Mouse (Mus musculus): ENCODE data around the gene Clec2g. TPM values are rescaled to one million over a fixed set of nuclear protein-coding genes. Genes with fewer than 3 reads are reported as not detected.

Clec2g gene
- total and polyA plus RNA-seq, 3 experiments, result 0.04 TPM; not detected in 2

DNA sequence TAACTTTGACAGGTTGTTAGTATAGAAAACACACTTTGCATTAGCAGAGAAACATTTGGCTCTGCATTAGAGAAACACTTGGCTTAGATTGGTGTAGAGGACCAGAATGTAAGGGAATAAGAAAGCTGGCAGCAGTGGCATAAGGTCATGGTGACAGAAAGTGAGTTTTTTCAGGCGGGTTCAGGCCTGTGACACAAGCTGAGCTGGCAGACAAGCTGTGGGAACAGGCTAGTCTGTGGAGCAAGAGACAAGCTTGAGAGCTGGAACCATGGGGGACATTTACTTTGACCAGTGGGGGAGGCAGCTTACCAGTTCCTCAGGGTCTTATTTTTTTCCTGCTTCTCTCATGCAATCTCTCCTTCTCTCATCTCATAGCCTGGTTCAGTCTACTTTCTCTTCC lies 78.8 kb downstream of the Clec2g start:
- DNase-seq (ENCODE audit: low read depth, low spot score), result peak; percentile 47
- H3K36me3 ChIP-seq (ENCODE audit: control insufficient read depth in 1 of 2, insufficient read depth in 2 of 2, low read length in 2 of 2), result peaks cover 49 to 50% of the 10 kb centered on the region in 2 experiments
- H3K9ac ChIP-seq (ENCODE audit: control insufficient read depth, low read depth, low read length, poor library complexity, severe bottlenecking), result peak overlapping the region; percentile 65
- peak overlapping the region; percentile 19 to 25; a peak in 1 of 4 replicates for H3K4me3 ChIP-seq (ENCODE audit: control insufficient read depth in 1 of 2, insufficient read depth in 1 of 2, low read depth in 2 of 2, low read length in 2 of 2)
- no peaks in the 10 kb centered on the region for H3K27me3 ChIP-seq (ENCODE audit: control insufficient read depth in 1 of 2, insufficient read depth in 2 of 2, low read length in 2 of 2)
- peaks cover 47% of the 10 kb centered on the region for H3K79me2 ChIP-seq (ENCODE audit: control insufficient read depth, insufficient read depth, low read length, poor library complexity)
- peaks cover 0 to 18% of the 10 kb centered on the region in 2 experiments; a peak in 3 of 4 replicates for H3K4me1 ChIP-seq (ENCODE audit: control insufficient read depth in 1 of 2, insufficient read depth in 2 of 2, low read length in 2 of 2)
- no peaks in the 10 kb centered on the region for H3K9me3 ChIP-seq (replicated peaks; ENCODE audit: insufficient read depth, low read length)
- peak overlapping the region; percentile 40 for H3K27ac ChIP-seq (ENCODE audit: control insufficient read depth, low read depth, low read length)
- TF ChIP-seq POLR2AphosphoS2 (IDR thresholded peaks at IDR 0.05; ENCODE audit: low read length) (peak; percentile 50), POLR2A (IDR thresholded peaks at IDR 0.05; ENCODE audit: control insufficient read depth in 1 of 2, insufficient read depth in 1 of 2, low read depth in 1 of 2, low read length in 2 of 2, poor library complexity in 1 of 2) (peak in 1 of 2 experiments; percentile 77; a peak in 2 of 4 replicates), SMC3 (IDR thresholded peaks at IDR 0.05; ENCODE audit: low read depth, low read length) (0 out of 2 replicates have a peak, but pooled peaks have one; percentile 0), MYB (IDR thresholded peaks at IDR 0.05; ENCODE audit: low read depth, low read length) (0 out of 2 replicates have a peak, but pooled peaks have one; percentile 9), GATA1 (IDR thresholded peaks at IDR 0.05; ENCODE audit: low read depth, low read length) (no peak)

DNA sequence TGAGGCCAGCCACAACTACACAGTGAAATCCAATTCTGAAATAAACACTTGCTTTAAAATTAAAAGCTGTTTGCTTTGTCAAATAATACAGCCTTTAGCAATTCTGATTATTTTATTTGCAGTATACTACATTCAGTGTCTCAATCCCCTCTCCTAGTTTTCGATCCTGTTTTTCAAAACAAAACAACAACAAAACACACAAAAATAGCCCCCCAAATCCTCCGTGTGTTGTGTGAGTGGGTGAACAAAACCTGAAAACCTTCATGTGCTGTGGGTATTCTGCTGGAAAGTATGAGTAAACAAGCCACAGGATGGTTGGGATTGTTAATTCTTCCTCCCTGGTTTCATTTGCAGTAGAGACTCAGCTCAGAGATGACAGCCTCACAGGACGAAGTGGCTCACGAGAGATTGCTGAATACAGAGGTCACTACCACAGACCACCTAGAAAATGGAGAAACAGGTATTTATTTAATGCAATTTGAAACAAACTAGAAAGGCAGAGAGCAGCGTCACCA lies 79.6 kb downstream of the Clec2g start:
- no peaks in the 10 kb centered on the region for H3K9me3 ChIP-seq (replicated peaks; ENCODE audit: insufficient read depth, low read length)
- TF ChIP-seq MYC (IDR thresholded peaks at IDR 0.05; ENCODE audit: low read depth, low read length) (0 out of 2 replicates have a peak, but pooled peaks have one; percentile 36), ZMIZ1 (IDR thresholded peaks at IDR 0.05; ENCODE audit: low read depth, low read length) (peak; percentile 63; the same call in 1 of the 2 replicates), RCOR1 (IDR thresholded peaks at IDR 0.05; ENCODE audit: low read depth, low read length) (0 out of 2 replicates have a peak, but pooled peaks have one; percentile 5), ETS1 (IDR thresholded peaks at IDR 0.05; ENCODE audit: low read depth, low read length) (0 out of 2 replicates have a peak, but pooled peaks have one; percentile 11), SIN3A (IDR thresholded peaks at IDR 0.05; ENCODE audit: low read length) (0 out of 2 replicates have a peak, but pooled peaks have one; percentile 19), MEF2A (IDR thresholded peaks at IDR 0.05; ENCODE audit: extremely low read depth, insufficient replicate concordance, low read depth, low read length, poor library complexity, severe bottlenecking) (no peak), POLR2AphosphoS2 (IDR thresholded peaks at IDR 0.05; ENCODE audit: low read length) (peak; percentile 83; the same call in 1 of the 2 replicates), CHD1 (IDR thresholded peaks at IDR 0.05; ENCODE audit: low read depth, low read length) (peak; percentile 89; the same call in 1 of the 2 replicates), MYB (IDR thresholded peaks at IDR 0.05; ENCODE audit: low read depth, low read length) (no peak; the same call in 1 of the 2 replicates)
- H3K27me3 ChIP-seq (ENCODE audit: control insufficient read depth in 1 of 2, insufficient read depth in 2 of 2, low read length in 2 of 2), result no peaks in the 10 kb centered on the region
- H3K4me1 ChIP-seq (ENCODE audit: control insufficient read depth in 1 of 2, insufficient read depth in 2 of 2, low read length in 2 of 2), result peaks cover 0 to 18% of the 10 kb centered on the region in 2 experiments; a peak in 3 of 4 replicates
- peak overlapping the region; percentile 65 for H3K9ac ChIP-seq (ENCODE audit: control insufficient read depth, low read depth, low read length, poor library complexity, severe bottlenecking)
- peaks cover 45% of the 10 kb centered on the region for H3K79me2 ChIP-seq (ENCODE audit: control insufficient read depth, insufficient read depth, low read length, poor library complexity)
- peaks cover 48 to 57% of the 10 kb centered on the region in 2 experiments for H3K36me3 ChIP-seq (ENCODE audit: control insufficient read depth in 1 of 2, insufficient read depth in 2 of 2, low read length in 2 of 2)
- no peak overlapping the region for H3K4me3 ChIP-seq (ENCODE audit: control insufficient read depth in 1 of 2, insufficient read depth in 1 of 2, low read depth in 2 of 2, low read length in 2 of 2)
- DNase-seq (ENCODE audit: low read depth, low spot score), result peak; percentile 48
- peak overlapping the region; percentile 45; the same call in 1 of the 2 replicates for H3K27ac ChIP-seq (ENCODE audit: control insufficient read depth, low read depth, low read length)

DNA sequence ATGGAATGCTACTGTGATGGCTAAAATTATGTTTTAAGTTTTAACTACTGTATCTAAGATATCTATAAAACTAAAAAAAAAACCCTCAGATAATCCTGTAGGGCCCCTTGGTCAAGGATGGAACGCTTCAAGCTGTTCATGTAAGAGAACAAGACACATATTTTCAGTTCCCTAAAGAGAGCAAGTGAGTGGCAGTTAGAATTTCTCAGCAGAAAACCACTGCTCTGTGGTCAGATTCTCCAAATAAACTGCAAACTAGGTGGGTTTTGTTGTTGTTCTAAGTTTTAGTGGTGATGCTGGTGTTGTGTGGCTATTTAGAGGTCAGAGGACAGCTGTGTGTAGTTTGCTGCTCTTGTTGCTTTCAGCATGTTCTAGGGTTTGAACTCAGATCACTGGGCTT lies 80.2 kb downstream of the Clec2g start:
- TF ChIP-seq ZMIZ1 (IDR thresholded peaks at IDR 0.05; ENCODE audit: low read depth, low read length) (no peak), POLR2AphosphoS2 (IDR thresholded peaks at IDR 0.05; ENCODE audit: low read length) (0 out of 2 replicates have a peak, but pooled peaks have one; percentile 3), JUND (IDR thresholded peaks at IDR 0.05; ENCODE audit: low read depth, low read length) (no peak), POLR2A (IDR thresholded peaks at IDR 0.05; ENCODE audit: control insufficient read depth in 1 of 2, insufficient read depth in 1 of 2, low read depth in 1 of 2, low read length in 2 of 2, poor library complexity in 1 of 2) (peak in 1 of 2 experiments; percentile 44; a peak in 2 of 4 replicates), MYB (IDR thresholded peaks at IDR 0.05; ENCODE audit: low read depth, low read length) (0 out of 2 replicates have a peak, but pooled peaks have one; percentile 15)
- Histone ChIP-seq H3K27ac (ENCODE audit: control insufficient read depth, low read depth, low read length) (peak overlapping the region; percentile 45; the same call in 1 of the 2 replicates), H3K9ac (ENCODE audit: control insufficient read depth, low read depth, low read length, poor library complexity, severe bottlenecking) (peak overlapping the region; percentile 65; the same call in 1 of the 2 replicates), H3K27me3 (ENCODE audit: control insufficient read depth in 1 of 2, insufficient read depth in 2 of 2, low read length in 2 of 2) (no peaks in the 10 kb centered on the region), H3K36me3 (ENCODE audit: control insufficient read depth in 1 of 2, insufficient read depth in 2 of 2, low read length in 2 of 2) (peaks cover 52 to 63% of the 10 kb centered on the region in 2 experiments), H3K4me3 (ENCODE audit: control insufficient read depth in 1 of 2, insufficient read depth in 1 of 2, low read depth in 2 of 2, low read length in 2 of 2) (no peak overlapping the region), H3K79me2 (ENCODE audit: control insufficient read depth, insufficient read depth, low read length, poor library complexity) (peaks cover 41% of the 10 kb centered on the region), H3K4me1 (ENCODE audit: control insufficient read depth in 1 of 2, insufficient read depth in 2 of 2, low read length in 2 of 2) (peaks cover 0 to 18% of the 10 kb centered on the region in 2 experiments; a peak in 3 of 4 replicates), H3K9me3 (replicated peaks; ENCODE audit: insufficient read depth, low read length) (no peaks in the 10 kb centered on the region)
- peak; percentile 53 for DNase-seq (ENCODE audit: low read depth, low spot score)

Data from MEL (cell line).